Mouse (Mus musculus): ENCODE data around the gene Hpcal1. TPM values are rescaled to one million over a fixed set of nuclear protein-coding genes. Genes with fewer than 3 reads are reported as not detected.
"Not testable (repeated sequence)": the region's sequence is repeated elsewhere in the genome, so short reads cannot be mapped to it uniquely, and the experiment has no call there.

The Hpcal1 gene
- polyA plus RNA-seq, 1 experiment, result 15.1 TPM

GRCm38 (mm10) chr12:17752828-17753227 lies 62.2 kb downstream of the Hpcal1 start:
- no peak overlapping the region for H3K27ac ChIP-seq (ENCODE audit: control insufficient read depth, insufficient read depth, low read depth, low read length)
- no peak overlapping the region for H3K4me3 ChIP-seq (ENCODE audit: control insufficient read depth, low read depth, low read length)
- no peak for TF ChIP-seq POLR2A (IDR thresholded peaks at IDR 0.05; ENCODE audit: control insufficient read depth, low read depth, low read length)
- TF ChIP-seq CTCF (IDR thresholded peaks at IDR 0.05; ENCODE audit: control insufficient read depth, insufficient read depth, insufficient replicate concordance, low read depth, low read length), result no peak
- peaks cover 6% of the 10 kb centered on the region; the same call in 1 of the 2 replicates for H3K4me1 ChIP-seq (ENCODE audit: control insufficient read depth, insufficient read depth, low read length)
- H3K27me3 ChIP-seq (ENCODE audit: control insufficient read depth, insufficient read depth, low read length), result no peaks in the 10 kb centered on the region
- H3K36me3 ChIP-seq (ENCODE audit: control insufficient read depth, insufficient read depth, low read length), result no peaks in the 10 kb centered on the region

- Histone ChIP-seq H3K36me3 (ENCODE audit: control insufficient read depth, insufficient read depth, low read length) (no peaks in the 10 kb centered on the region), H3K4me3 (ENCODE audit: control insufficient read depth, low read depth, low read length) (no peak overlapping the region), H3K27me3 (ENCODE audit: control insufficient read depth, insufficient read depth, low read length) (no peaks in the 10 kb centered on the region), H3K27ac (ENCODE audit: control insufficient read depth, insufficient read depth, low read depth, low read length) (no peak overlapping the region), H3K4me1 (ENCODE audit: control insufficient read depth, insufficient read depth, low read length) (peaks cover 4% of the 10 kb centered on the region; the same call in 1 of the 2 replicates)
- TF ChIP-seq POLR2A (IDR thresholded peaks at IDR 0.05; ENCODE audit: control insufficient read depth, low read depth, low read length) (no peak), CTCF (IDR thresholded peaks at IDR 0.05; ENCODE audit: control insufficient read depth, insufficient read depth, insufficient replicate concordance, low read depth, low read length) (no peak)
These were observed 64.1 kb downstream of the Hpcal1 start for GRCm38 (mm10) chr12:17754771-17755170.

- H3K27me3 ChIP-seq (ENCODE audit: control insufficient read depth, insufficient read depth, low read length), result no peaks in the 10 kb centered on the region
- H3K4me1 ChIP-seq (ENCODE audit: control insufficient read depth, insufficient read depth, low read length), result no peaks in the 10 kb centered on the region
- TF ChIP-seq CTCF (IDR thresholded peaks at IDR 0.05; ENCODE audit: control insufficient read depth, insufficient read depth, insufficient replicate concordance, low read depth, low read length) (no peak), POLR2A (IDR thresholded peaks at IDR 0.05; ENCODE audit: control insufficient read depth, low read depth, low read length) (no peak)
- no peak overlapping the region for H3K4me3 ChIP-seq (ENCODE audit: control insufficient read depth, low read depth, low read length)
- no peak overlapping the region for H3K27ac ChIP-seq (ENCODE audit: control insufficient read depth, insufficient read depth, low read depth, low read length)
- no peaks in the 10 kb centered on the region for H3K36me3 ChIP-seq (ENCODE audit: control insufficient read depth, insufficient read depth, low read length)
These were observed 66.2 kb downstream of the Hpcal1 start for GRCm38 (mm10) chr12:17756891-17757290.

- no peak for TF ChIP-seq POLR2A (IDR thresholded peaks at IDR 0.05; ENCODE audit: control insufficient read depth, low read depth, low read length)
- TF ChIP-seq CTCF (IDR thresholded peaks at IDR 0.05; ENCODE audit: control insufficient read depth, insufficient read depth, insufficient replicate concordance, low read depth, low read length), result no peak
- Histone ChIP-seq H3K27me3 (ENCODE audit: control insufficient read depth, insufficient read depth, low read length) (no peaks in the 10 kb centered on the region), H3K27ac (ENCODE audit: control insufficient read depth, insufficient read depth, low read depth, low read length) (no peak overlapping the region), H3K4me1 (ENCODE audit: control insufficient read depth, insufficient read depth, low read length) (no peaks in the 10 kb centered on the region), H3K36me3 (ENCODE audit: control insufficient read depth, insufficient read depth, low read length) (no peaks in the 10 kb centered on the region), H3K4me3 (ENCODE audit: control insufficient read depth, low read depth, low read length) (no peak overlapping the region)
These were observed 71.8 kb downstream of the Hpcal1 start for GRCm38 (mm10) chr12:17762286-17762933.

- Histone ChIP-seq H3K27me3 (ENCODE audit: control insufficient read depth, insufficient read depth, low read length) (no peaks in the 10 kb centered on the region), H3K36me3 (ENCODE audit: control insufficient read depth, insufficient read depth, low read length) (no peaks in the 10 kb centered on the region), H3K4me3 (ENCODE audit: control insufficient read depth, low read depth, low read length) (no peak overlapping the region), H3K4me1 (ENCODE audit: control insufficient read depth, insufficient read depth, low read length) (no peaks in the 10 kb centered on the region), H3K27ac (ENCODE audit: control insufficient read depth, insufficient read depth, low read depth, low read length) (no peak overlapping the region)
- no peak for TF ChIP-seq POLR2A (IDR thresholded peaks at IDR 0.05; ENCODE audit: control insufficient read depth, low read depth, low read length)
- TF ChIP-seq CTCF (IDR thresholded peaks at IDR 0.05; ENCODE audit: control insufficient read depth, insufficient read depth, insufficient replicate concordance, low read depth, low read length), result no peak
These were observed 72.4 kb downstream of the Hpcal1 start for GRCm38 (mm10) chr12:17763054-17763453.

GRCm38 (mm10) chr12:17764005-17764404 lies 73.3 kb downstream of the Hpcal1 start:
- no peak overlapping the region for H3K4me3 ChIP-seq (ENCODE audit: control insufficient read depth, low read depth, low read length)
- no peak overlapping the region for H3K27ac ChIP-seq (ENCODE audit: control insufficient read depth, insufficient read depth, low read depth, low read length)
- no peaks in the 10 kb centered on the region for H3K36me3 ChIP-seq (ENCODE audit: control insufficient read depth, insufficient read depth, low read length)
- no peaks in the 10 kb centered on the region for H3K27me3 ChIP-seq (ENCODE audit: control insufficient read depth, insufficient read depth, low read length)
- H3K4me1 ChIP-seq (ENCODE audit: control insufficient read depth, insufficient read depth, low read length), result no peaks in the 10 kb centered on the region
- no peak for TF ChIP-seq POLR2A (IDR thresholded peaks at IDR 0.05; ENCODE audit: control insufficient read depth, low read depth, low read length)

GRCm38 (mm10) chr12:17767567-17767966 lies 76.9 kb downstream of the Hpcal1 start:
- H3K27ac ChIP-seq (ENCODE audit: control insufficient read depth, insufficient read depth, low read depth, low read length); H3K4me3 ChIP-seq (ENCODE audit: control insufficient read depth, low read depth, low read length); H3K27me3 ChIP-seq (ENCODE audit: control insufficient read depth, insufficient read depth, low read length); H3K36me3 ChIP-seq (ENCODE audit: control insufficient read depth, insufficient read depth, low read length); H3K4me1 ChIP-seq (ENCODE audit: control insufficient read depth, insufficient read depth, low read length): not testable (repeated sequence)
